Mouse (Mus musculus) neural tube, postnatal 0 days (tissue): Measurements from ENCODE around the gene Amigo3. TPM values are rescaled to one million over a fixed set of nuclear protein-coding genes. Genes with fewer than 3 reads are reported as not detected.

Source experiments
- microRNA-seq: library from miRNA; unstranded; fragments of <30 nt; microRNA quantifications from one replicate; pipeline ENCODE4, GENCODE M21; 2016
- polyA plus RNA-seq: library from polyadenylated mRNA; unstranded; fragments of >200 nt; fragmentation: Nextera tagmentation; extraction: Ambion mirVana; gene quantifications from 2 replicates; pipeline ENCODE4 v1.2.1, GENCODE M21; 2015

Gene Amigo3
- 1.9 and 2.3 TPM in 2 replicates for polyA plus RNA-seq

GRCm38 (mm10) chr9:108052885-108053664 lies at the start of gene Amigo3:
Gene Amigo3 (plus strand): TSS chr9:108053159.

GRCm38 (mm10) chr9:108049016-108049455 lies 3.9 kb upstream of the Amigo3 start, which contains the start of gene Gmppb:
Gene Gmppb (plus strand): TSS chr9:108049242.

GRCm38 (mm10) chr9:108080168-108080567 lies 27.2 kb downstream of the Amigo3 start, which contains the start of gene Mst1:
Gene Mst1 (plus strand): TSS chr9:108080436.

GRCm38 (mm10) chr9:108082988-108083431 lies 30.1 kb downstream of the Amigo3 start, which contains the start of gene Rnf123:
Gene Rnf123 (minus strand): TSS chr9:108083346.

GRCm38 (mm10) chr9:108094184-108094941 lies 41.4 kb downstream of the Amigo3 start, which contains the start of gene Apeh:
Gene Apeh (minus strand): TSS chr9:108094606.

Small RNA genes lying within 50 kb of the gene (microRNA-seq; reads per million reads assigned to microRNA genes)
- gene Gm47303: not detected
- gene Mir7088: not detected

Other genes starting within 250 kb of the Amigo3 start
- 50.8 and 55.7 TPM in 2 replicates for gene Rbm6, start 179.9 kb upstream of the Amigo3 start, polyA plus RNA-seq
- 13.8 and 15.2 TPM in 2 replicates for gene Mon1a, start 165.0 kb upstream of the Amigo3 start, polyA plus RNA-seq
- gene Mst1r, start 146.3 kb upstream of the Amigo3 start, polyA plus RNA-seq: 1.4 and 1.6 TPM in 2 replicates
- not detected in 2 replicates for gene Actl11, start 124.7 kb upstream of the Amigo3 start, polyA plus RNA-seq
- gene Camkv, start 117.5 kb upstream of the Amigo3 start, polyA plus RNA-seq: 83.3 and 101 TPM in 2 replicates
- gene Traip, start 103.0 kb upstream of the Amigo3 start, polyA plus RNA-seq: 5.1 and 7.6 TPM in 2 replicates
- gene Uba7, start 77.7 kb upstream of the Amigo3 start, polyA plus RNA-seq: 8.6 and 10.5 TPM in 2 replicates
- 0.36 and 0.93 TPM in 2 replicates for gene Gm20661, start 70.1 kb upstream of the Amigo3 start, polyA plus RNA-seq
- gene Inka1, start 67.3 kb upstream of the Amigo3 start, polyA plus RNA-seq: 19.8 and 20.4 TPM in 2 replicates
- 1.2 and 2.5 TPM in 2 replicates for gene Cdhr4, start 60.7 kb upstream of the Amigo3 start, polyA plus RNA-seq
- gene Gm20662, start 56.8 kb upstream of the Amigo3 start, polyA plus RNA-seq: 0.74 and 0.92 TPM in 2 replicates
- 76.1 and 83.1 TPM in 2 replicates for gene Ip6k1, start 50.7 kb upstream of the Amigo3 start, polyA plus RNA-seq
- gene Gmppb, start 3.9 kb upstream of the Amigo3 start, polyA plus RNA-seq: 21.2 and 23.7 TPM in 2 replicates
- gene Mst1, start 27.3 kb downstream of the Amigo3 start, polyA plus RNA-seq: 0.25 TPM in 1 of 2 replicates, not detected in the other
- 32.1 and 42.2 TPM in 2 replicates for gene Rnf123, start 30.2 kb downstream of the Amigo3 start, polyA plus RNA-seq
- 43.7 and 50.4 TPM in 2 replicates for gene Apeh, start 41.4 kb downstream of the Amigo3 start, polyA plus RNA-seq
- 8.2 and 11.6 TPM in 2 replicates for gene Bsn, start 137.2 kb downstream of the Amigo3 start, polyA plus RNA-seq
- gene Dag1, start 210.8 kb downstream of the Amigo3 start, polyA plus RNA-seq: 74.1 and 75.7 TPM in 2 replicates
- gene Nicn1, start 237.3 kb downstream of the Amigo3 start, polyA plus RNA-seq: 112 and 121 TPM in 2 replicates
- 30.6 and 33.3 TPM in 2 replicates for gene Amt, start 243.7 kb downstream of the Amigo3 start, polyA plus RNA-seq